Mouse (Mus musculus) G1E (cell line): ENCODE results near the gene Inf2.

ENCODE experiments used
- CTCF ChIP-seq: IDR thresholded peaks from 2 replicates; pipeline ENCODE4 v1.5.1; 2012; ENCODE audit warnings: low read depth, low read length, inconsistent platforms, mixed read lengths
- GATA1 ChIP-seq: IDR thresholded peaks from 2 replicates; pipeline ENCODE4 v1.6.1; 2012; ENCODE audit warnings: borderline replicate concordance, low read length, inconsistent platforms, mixed read lengths
- TAL1 ChIP-seq: conservative IDR thresholded peaks from 2 replicates; pipeline ENCODE4 v1.6.1; 2012; ENCODE audit warnings: low read depth, low read length, inconsistent platforms, mixed read lengths

- TF ChIP-seq GATA1 (no peak), TAL1 (no peak), CTCF (no peak)
These were observed 1.1 kb downstream of the Inf2 start for GRCm38 (mm10) chr12:112589491-112590191.
